Mouse (Mus musculus) layer of hippocampus, adult 9-11 months (tissue): ENCODE data around the gene Taf8.

Experiments used
- DNase-seq: peaks from one replicate; pipeline ENCODE4 v3.0.0; 2022

Taf8 gene

DNA sequence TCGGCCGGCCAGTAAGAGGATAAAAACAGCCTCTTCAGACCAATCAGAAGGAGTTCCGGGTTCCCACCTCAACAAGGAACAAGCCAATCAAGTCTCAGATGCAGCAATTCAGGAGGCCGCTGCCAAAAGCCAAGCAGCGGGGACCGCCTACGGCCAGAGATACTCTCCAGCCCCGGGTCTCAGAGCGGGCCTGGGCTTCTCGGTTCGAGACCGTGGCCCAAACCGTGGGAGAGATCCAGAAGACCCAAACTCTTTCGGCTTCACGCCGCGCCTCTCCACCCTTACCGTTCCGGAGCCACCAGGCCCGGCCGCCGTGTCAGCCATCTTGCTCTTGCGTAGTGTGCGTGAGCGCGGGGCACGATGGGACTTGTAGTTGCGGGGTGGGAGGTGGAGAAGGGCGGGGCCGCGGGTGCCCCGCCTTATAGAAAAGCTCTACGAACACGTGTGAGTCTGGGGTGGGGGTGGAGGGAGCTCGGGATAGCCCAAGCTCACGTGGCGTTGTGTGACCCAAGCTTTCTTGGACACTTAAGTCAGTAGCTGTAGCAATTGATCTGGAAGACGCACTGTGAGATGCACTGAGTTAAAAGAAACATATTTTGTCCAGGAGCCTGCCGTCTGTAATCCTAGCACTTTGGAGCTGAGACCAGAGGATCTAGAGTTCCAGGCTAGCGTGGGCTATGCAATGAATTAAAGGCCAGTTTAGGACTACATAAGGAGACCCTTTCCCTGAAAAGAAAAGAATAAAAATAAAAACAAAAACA, at the start of gene Taf8:
Gene Taf8, minus strand, starts transcription at position 347 of the 761 bp plus-strand sequence.
- DNase-seq: peak; percentile 93

DNA sequence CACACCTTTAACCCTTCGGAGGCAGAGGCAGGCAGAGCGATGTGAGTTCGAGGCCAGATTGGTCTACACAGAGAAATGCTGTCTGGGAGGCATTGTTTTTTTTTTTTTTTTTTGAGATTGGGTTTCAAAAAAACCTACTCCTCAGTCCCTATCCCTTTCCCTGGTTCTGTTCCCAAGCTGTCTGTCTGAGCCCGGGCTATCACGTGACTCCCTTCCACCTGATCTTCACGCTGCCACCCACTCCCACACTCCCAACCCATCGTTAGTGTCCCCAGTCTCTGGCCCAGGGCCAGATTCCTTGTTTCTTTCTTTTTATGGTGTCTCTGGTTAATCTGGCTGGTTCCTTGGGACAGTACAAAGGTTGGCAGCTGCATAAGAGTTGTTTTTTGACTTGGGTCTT, 49.0 kb upstream of the Taf8 start:
- DNase-seq: no peak

DNA sequence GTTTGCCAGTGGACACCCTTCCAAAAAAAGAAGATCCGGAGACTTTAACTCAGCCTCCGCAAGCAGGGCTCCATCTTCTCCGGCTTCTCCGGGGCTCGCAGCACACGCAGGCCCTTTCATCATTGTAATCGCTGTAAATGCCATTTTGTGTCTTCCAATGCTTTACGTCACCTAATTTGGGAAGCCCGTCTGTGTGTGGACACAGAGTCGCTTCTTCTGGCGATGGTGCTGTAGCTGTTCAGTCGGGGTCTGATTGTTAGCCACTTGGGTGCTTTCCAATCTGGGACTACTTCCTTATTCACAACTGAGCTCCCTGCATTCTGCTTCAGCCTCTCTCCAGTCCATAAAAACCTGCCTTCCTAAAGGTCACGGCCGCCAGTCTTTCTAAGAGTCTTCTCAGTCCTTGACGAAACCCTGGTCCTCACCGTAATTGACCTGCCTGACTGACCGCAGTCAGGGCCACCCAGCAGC, 43.8 kb upstream of the Taf8 start:
- peak; percentile 71 for DNase-seq

DNA sequence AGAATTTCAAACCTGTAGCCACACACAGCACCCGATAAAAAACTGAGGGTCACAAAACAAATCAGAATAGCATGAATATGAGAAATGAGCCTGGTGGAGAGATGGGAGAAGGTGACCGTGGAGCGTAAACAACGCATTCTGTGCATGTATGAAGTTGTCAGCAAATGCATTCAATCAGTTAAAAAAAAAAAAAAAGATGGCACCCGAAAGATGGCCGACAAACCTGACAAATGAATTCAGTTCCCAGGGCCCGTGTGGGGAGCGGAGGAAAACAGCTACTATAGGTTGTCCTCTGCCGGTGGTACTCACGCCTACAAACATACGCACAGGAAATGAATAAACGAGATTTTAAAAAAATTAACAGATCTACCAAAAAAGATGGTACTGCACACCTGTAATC, 43.1 kb upstream of the Taf8 start:
- no peak for DNase-seq

DNA sequence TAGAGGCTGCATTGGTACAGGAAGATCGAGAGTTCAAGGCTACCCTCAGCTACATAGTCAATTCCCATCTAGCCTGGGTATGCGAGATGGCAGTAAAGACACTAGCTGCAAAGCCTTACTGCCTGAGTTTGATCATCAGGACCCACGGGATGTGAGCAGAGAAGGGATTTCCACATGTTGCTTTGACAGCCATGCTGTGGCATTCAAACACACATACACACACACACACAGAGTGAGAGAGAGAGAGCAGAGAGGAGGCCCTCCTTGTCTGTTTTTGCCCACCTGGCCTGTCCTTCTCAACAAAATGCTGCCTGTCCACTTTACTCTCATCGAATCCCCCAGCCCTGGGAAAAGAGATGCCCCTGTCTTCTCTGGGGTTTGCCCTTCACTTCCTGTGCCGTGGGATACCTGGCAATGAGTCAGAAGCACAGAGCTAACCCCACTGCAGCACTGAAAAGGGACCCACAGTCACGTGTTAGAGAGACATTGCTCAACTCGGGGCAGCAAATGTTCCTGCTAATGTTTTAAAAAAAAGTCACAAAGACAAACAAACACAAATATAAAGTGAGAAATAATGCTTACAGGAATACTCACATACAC, 41.1 kb upstream of the Taf8 start:
- no peak for DNase-seq

DNA sequence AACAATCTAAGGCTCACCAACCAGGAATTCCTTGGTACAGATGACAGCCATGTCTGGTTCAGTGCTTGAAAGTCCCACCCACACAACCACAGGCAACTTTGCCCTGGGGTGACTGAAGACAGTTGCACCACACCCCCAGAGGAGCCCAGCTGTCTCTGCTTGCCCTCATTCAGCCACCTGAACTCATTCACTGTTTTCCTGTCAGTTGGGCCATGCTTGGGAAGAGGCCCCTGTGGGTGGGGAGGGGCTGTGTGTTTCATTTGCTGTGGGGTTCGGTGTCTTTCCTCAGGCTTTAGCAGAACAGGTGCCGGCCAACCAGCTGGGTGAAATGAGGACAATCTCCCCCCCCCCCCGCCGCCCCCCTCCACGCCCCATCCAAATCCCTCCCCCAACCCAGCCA, 40.0 kb upstream of the Taf8 start:
- no peak for DNase-seq

DNA sequence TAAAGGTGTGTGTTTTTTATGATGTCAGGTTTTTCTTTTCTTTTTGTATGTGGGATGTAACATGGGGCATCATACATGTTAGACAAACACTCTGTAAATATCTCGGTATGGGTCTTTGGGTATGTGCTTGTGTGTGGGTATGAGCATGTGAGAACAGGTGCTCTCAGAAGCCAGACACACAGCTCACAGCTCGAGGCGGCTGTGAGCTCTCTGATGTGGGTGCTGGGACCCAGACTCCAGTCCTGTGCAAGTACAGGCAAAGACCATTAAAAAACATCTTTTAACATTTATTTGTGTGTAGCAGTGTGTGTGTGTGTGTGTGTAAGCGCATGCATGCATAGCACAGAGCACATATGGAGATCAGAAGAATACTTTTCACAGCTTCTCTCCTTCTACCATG, 37.0 kb upstream of the Taf8 start:
- DNase-seq: no peak

DNA sequence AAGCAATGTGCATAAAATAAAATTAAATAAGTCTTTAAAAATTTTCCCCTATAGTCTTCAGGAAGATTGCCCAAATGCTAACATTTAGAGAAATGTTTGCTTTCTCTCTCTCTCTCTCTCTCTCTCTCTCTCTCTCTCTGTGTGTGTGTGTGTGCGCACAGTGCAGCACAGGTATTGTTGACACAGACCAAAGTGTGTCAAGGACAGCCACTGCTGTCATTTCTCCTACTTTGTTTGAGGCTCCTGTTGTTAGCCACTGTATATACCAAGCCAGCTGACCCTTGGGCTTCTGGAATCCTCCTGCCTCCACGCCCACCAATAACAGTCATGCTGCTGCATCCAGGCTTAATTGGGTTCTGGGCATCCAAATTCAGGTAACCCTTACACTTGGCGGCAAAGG, 36.0 kb upstream of the Taf8 start:
- DNase-seq: no peak

DNA sequence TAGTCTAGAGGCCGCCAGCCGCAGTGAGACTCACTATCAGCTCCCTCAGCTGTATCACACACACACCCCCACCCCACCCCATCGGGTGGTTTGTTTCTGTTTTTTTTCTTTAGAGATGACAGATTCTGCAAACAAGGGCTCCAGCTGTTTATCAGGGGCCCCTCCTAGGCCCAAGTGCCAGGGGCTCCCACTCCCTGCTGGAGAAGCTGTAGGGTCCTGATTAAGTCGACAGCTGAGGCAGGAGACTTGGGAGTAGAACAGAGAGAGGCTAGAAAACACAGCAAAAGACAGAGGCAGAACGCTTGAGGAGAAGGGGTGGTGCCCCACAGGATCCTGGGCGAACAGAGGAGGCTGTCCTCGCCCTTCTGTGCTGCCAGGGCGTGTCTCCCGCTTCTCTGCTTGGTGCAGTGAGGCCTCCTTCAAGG, 33.7 kb upstream of the Taf8 start:
- no peak for DNase-seq

DNA sequence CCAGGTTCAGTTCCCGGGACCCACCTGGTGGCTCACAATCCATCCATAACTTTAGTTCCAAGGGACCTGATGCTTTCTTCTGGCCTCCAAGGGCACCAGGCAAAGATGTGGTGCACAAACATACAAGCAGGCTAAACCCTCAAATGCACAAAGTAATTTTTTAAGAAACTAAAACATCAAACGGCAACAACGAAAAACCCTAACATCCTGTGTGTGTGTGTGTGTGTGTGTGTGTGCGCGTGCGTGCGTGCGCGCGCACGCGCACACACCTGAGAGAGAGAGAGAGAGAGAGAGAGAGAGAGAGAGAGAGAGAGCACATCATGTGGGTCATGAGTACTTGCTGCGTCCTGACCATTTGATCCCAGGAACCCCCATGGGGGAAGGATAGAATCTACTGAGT, 31.6 kb upstream of the Taf8 start:
- no peak for DNase-seq

DNA sequence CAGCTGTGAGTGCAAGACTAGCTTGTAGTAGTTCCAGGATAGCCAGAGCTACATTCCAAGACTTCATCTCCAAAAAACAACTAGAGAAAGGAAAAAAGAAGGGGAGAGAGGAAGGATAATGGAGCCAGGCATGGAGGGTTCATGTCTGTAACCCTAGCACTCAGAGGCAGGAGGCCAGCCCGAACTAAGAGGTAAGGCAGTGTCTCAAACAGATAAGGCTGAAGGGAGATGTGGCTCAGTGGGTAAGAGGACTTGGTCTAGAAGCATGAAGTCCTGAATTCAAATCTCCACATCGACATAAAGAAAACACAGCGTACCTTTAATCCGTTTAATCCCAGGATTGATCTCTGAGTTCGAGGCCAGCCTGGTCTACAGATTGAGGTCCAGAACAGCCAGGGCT, 30.3 kb upstream of the Taf8 start:
- DNase-seq: no peak

DNA sequence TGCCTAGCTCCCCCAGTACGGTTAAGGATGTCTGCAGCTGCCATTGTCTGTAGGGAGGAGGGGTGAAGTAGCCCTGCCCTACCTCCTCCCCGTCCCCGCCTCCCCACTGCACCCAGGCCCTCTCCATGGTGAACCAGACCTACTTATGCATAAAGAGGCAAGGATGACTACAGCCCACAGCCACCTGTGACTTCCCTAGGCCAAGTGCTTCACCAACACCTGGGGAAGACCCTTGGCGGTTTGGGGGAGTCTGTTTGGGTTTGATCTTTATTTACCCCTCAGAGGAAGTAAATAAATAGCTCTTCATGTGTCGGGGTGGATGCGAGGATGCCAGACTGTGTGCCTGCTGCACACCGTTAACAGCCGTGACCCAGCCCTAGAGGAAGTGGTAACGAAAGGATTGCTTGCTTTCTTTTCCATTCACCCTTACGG, 29.3 kb upstream of the Taf8 start:
- DNase-seq: no peak

DNA sequence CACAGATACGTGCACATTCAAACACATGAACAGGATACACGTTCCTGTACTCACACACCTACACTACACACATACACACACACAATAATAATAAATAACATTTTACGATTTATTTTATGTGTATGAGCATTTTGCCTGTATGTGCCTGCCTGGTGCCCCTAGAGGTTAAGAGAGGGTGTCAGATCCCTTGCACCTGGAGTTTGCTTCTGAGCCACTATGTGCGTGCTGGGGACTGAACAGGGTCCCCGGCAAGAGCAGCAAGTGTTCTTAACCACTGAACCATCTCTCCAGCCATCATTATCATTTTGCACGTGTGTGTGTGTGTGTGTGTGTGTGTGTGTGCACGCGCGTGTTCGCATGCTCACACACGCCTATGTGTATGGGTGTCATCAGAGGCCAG, 27.5 kb upstream of the Taf8 start:
- DNase-seq: no peak

DNA sequence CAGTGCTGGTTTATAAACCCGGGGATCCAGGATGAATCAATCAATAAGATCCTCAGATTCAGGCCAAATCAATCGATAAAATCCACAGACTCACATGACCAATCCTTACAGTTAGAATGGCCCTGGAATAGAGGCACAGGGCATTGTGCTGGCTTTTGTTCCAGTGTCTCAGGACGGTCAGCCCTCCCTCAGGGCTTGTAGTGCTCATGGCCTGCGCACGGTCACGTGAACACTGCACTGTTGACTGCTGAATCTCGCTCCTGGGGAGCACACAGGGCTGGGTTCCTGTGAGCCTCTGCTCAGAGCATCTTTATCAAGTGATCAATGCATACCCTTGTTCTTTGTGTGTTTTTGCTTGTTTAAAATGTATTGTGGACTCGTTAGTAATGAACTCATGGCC, 26.8 kb upstream of the Taf8 start:
- no peak for DNase-seq

DNA sequence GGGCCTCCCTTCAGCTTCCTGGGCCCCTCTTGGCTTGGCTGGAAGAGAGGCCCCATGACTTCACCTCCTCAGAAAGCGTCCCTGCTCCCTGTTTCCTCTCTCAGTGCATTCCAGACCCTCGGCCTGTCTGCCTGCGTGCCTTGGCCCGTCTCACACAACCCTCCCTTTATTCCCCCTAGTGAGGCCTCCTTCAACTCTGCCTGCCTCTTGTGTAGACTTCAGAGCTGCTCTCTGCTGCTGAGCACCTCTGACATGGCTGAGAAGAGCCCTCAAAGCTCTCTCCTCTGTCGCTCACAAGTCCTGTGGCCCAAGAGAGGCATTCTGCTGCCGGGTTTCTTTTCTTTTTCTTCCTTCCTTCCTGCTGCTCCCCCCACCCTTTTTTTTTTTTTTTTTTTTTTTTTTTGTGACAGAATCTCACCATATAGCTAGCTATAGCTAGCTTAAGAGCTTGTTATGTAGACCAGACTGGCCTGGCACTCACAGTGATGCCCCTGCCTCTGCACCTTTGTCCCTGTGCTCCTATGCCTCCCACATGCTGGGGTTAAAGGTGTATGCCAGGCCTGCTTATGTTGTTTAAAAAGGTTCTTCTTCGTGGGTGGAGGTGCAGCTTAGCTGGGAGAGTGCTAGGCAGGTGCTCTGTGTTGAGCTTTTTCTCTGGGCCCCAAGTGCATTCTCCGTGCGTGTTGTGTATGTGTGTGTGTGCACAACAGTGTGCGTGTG, 25.6 kb upstream of the Taf8 start:
- DNase-seq: no peak

DNA sequence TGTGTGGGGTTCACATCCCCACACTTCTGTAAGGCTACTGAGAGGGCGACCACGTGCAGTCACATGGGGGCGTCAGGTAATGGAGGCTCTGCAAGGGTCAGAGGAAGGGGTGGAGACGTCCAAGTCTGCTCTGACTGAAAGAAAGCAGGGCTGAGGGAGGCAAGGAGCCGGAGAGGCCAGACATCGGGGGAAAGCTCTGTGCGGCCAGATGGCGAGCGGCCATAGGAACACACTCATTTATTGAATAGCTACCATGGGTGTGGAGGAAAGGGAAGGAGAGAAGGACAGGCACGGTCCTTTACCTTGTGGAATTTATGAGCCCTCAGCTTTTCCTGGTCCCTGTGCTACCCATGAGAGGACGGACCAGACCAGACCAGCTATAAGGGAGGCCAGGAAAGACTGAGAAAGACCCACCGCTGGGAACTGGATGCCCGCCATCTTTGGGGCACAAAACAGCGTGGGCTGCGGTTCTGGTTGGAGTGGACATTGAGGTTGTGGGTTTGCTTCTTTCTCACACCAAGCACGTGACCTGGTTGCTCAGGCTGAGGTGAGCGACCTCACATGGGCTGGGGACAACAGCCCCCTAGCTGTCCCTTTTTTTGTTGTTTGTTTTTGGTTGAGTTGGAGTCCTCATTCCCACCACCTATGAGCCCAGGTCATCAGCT, 24.9 kb upstream of the Taf8 start:
- no peak for DNase-seq

DNA sequence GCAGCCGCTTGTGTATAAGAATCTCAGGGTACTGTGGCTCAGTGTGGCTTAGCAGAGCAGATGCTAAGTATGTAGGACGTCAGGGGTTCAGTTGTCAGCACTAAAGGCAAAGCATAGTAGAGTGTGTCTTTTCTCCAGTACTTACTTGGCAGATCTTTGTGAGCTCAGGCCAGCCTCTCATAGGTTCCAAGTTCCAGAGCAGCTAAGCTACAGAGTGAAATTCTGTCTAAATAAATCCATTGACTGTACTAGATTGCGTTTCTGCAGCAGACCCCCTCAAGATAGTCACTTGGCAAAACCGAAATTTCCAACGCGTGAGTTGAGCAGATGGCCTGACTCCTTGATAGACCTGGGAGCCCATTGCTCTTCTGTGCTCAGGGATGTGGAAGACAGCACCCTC, 22.9 kb upstream of the Taf8 start:
- no peak for DNase-seq

DNA sequence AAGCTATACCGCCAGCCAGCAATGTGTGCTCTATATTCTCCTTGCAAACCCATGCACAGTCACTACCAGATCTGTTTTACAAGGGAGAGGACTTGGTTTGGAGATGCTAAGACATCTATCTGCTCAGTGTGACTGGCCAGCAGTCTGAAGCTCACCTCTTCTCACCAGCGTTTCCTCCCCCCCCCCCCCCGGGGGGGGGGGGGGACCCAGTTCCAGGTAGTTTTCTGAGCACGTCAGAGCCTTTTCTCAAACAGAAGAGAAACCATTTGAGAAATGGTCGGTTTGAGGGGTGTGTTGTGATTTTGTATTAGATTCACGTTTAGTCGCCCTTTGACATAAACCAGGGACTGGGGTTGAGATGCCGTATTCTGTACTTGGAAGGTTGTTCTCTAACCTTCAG, 22.0 kb upstream of the Taf8 start:
- no peak for DNase-seq

DNA sequence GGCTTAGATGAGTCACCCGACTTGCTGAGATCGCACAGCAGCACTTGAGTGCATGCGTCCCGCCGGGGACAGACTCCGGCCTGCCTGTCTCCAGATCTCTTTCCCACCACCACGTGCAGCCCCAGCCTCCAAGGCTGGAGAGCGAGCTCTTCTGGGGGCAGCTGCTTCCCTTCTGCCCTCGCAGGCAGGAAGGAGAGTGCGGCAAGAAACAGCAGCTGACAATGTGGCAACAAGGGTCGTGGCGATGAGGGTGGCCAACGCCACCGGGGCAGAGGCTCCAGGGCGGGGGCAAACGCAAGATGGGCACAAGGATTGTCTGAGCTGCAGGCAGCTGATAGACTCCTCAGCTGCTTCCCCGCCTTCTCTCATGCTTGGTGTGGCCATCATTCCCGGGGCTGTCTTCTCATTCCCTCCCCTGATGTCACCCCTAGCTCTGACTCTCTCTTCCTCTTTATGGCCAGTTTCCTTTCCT, 21.2 kb upstream of the Taf8 start:
- no peak for DNase-seq

DNA sequence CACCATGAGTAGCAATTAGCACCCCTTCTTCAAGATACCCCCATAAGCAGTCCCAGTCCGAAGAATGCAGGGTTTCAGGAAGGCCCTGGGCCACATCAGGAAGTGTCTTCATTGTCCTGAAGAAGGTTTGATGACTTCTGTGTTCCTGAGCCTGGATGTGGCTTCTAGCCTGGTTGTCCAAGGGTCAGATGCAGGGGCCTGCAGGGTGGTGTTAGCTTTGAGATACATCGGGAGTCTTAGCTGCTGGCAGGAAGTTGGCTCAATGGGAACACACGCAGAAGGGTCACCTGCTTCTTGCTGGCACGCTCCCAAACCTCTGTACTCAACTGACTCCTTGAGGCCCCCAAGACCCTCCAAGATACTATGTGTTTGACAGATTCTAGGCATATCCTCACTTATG, 20.4 kb upstream of the Taf8 start:
- no peak for DNase-seq

DNA sequence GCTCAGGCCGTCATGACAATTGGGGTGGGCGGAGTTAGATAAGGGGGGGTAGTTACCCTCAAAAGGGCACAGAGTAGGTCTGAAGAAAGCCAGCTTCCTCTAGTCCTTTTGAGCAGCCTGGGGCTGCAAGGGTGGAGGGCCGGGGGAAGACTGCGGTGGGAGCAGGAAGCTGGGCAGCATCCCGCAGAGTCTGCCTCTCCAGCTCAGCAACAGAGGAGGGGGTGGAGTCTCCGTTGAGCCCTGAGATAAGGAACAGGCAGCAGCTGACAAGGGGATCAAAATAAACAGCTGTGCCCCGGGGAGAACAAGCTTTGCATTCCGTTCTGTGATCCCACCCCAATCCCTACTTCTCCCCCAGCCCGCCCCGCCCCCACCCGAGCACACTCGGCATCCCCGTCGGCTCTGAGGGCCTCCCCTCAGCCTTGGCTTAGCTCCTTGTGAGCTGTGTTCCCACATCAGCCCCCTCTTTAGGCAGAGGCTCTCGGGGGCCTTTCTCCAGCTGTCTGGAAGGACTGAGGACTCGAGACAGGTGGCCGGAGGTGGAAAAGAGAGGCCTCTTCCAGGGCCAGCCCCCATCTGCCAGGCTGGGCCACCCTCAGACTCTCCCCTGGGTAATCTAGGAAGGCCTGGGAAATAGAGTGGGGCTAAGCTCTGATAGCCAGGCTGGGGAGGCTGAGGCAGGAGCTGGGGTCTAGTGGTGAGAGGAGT, 19.6 kb upstream of the Taf8 start:
- DNase-seq: peak; percentile 78

DNA sequence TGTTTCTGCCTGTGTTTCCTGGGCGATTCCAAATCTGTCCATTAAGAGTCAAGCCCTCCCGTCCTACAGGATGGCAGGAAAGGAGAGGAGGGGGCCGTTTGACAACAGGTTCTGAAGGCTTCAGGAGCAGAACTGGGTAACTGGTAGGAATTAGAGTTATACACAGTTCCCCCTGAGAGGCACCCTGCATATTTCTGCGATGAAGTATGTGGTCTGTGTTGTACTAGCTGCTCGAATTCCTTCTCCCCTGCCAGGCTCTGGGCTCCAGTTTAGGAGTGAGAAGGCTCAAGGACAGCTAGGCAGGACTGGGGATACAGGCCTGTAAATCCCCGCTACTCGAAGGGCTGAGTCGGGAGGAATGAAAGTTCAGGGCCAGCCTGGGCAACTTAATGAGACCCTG, 16.1 kb upstream of the Taf8 start:
- no peak for DNase-seq

DNA sequence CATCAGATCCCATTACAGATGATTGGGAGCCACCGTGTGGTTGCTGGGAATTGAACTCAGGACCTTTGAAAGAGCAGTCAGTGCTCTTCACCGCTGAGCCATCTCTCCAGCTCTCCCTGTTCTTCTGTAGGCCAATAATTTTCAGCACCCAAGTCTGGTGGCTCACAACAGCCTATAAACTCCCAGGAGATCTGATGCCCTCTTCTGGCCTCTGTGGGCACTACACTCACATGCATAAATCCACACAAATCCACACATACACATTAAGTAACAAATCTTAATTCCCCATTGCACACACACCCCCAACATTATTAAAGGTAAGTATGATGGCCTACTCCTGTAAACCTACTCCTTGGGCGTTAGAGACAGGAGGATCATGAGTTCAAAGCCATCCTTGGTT, 14.1 kb upstream of the Taf8 start:
- DNase-seq: no peak
